Mouse (Mus musculus) testis, adult 2 months (tissue): ENCODE measurements around the gene Hoxb5.

ENCODE experiments used
- CTCF ChIP-seq: fragments of 200-500 bp; IDR thresholded peaks from 2 replicates; pipeline ENCODE4 v1.5.1; 2012; ENCODE audit warnings: low read depth, mild to moderate bottlenecking, inconsistent platforms, low read length, moderate library complexity; ENCODE audit not compliant: control insufficient read depth, insufficient read depth, insufficient replicate concordance
- POLR2A ChIP-seq: fragments of 200-500 bp; IDR thresholded peaks from 2 replicates; pipeline ENCODE4 v1.6.1; 2012; ENCODE audit warnings: low read depth, mild to moderate bottlenecking, inconsistent platforms, low read length, moderate library complexity; ENCODE audit not compliant: control insufficient read depth

GRCm38 (mm10) chr11:96290705-96291355 is 12.3 kb upstream of the Hoxb5 start:
- TF ChIP-seq CTCF: no peak
- TF ChIP-seq POLR2A: no peak
